Mouse (Mus musculus): ENCODE data around the gene Nomo1.

DNA sequence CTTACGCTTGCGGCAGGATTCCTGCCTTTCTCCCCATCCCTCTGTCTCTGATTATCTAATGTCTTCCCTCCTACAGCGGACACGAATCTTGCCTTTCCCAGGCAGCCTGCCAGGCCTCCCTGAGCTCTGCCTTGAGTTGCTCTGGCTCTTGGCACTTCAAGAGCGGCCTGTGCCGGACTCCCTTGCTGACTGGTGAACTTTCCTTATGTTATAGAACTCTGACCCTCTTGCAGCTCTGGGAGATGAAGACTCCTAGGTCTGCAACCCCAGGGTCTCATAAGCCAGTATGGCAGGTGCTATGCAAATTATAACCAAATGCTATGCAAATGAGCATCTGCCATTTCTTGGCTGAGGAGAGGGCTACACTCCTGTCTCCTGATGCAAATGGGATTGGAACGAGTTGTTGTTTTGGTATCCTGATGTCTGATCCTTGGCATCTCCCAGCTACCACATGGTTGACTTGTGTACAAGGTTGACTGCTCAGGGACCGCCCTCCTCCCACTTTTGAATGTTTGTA is 69.6 kb downstream of the Nomo1 start:
- TF ChIP-seq CTCF (IDR thresholded peaks at IDR 0.05; ENCODE audit: insufficient read depth, low read length): no peak
- TF ChIP-seq POLR2A (IDR thresholded peaks at IDR 0.05; ENCODE audit: borderline replicate concordance, extremely low read depth, low read depth, low read length): no peak
